Comparison of ENCODE assay signal across 9 mouse cellular contexts in genomic region chr10:36791771-36792170, GRCm38 (mm10).
DNase-seq lines count a peak whose midpoint lies in the region; ATAC-seq and TF ChIP-seq lines count a peak whose summit lies in the region.
"Had no signal": no experiment of that assay in that cellular context is flagged by ENCODE, and none has a peak within 500 bp of the region (broad histone marks: within the 10 kb centered on the region; RNA-seq: fewer than 3 reads in every experiment).

No protein-coding gene starts in this region.

- TF ChIP-seq CTCF in heart, adult 2 months (IDR thresholded peaks at IDR 0.05), result peak; percentile 56

- H3K79me2 ChIP-seq in heart, adult 2 months (replicated peaks; ENCODE audit: control insufficient read depth, insufficient read depth, low read length), result no peaks in the 10 kb centered on the region

- H3K27me3 ChIP-seq in heart, adult 2 months (ENCODE audit: control insufficient read depth, insufficient read depth, low read length), result no peaks in the 10 kb centered on the region
- no peaks in the 10 kb centered on the region for H3K27me3 ChIP-seq in hindbrain, embryonic 14.5 days (ENCODE audit: control insufficient read depth, insufficient read depth, low read length)

- no peak overlapping the region for H3K4me3 ChIP-seq in heart, adult 2 months
- no peak overlapping the region for H3K4me3 ChIP-seq in hindbrain, embryonic 14.5 days (replicated peaks; ENCODE audit: low read length)

- intact Hi-C loops in heart, adult 2 months (cut with DNase I), result no loop called here
- intact Hi-C loops in heart, postnatal 36 days (cut with DNase I), result loop anchor here (5.0 kb wide), 1 partner anchor 244 kb away; no protein-coding TSS in a partner anchor

- ATAC-seq in hindbrain, embryonic 14.5 days (ENCODE audit: low FRiP score), result 0 out of 2 replicates have a peak, but pooled peaks have one; percentile 41

- DNase-seq in heart, adult 2 months, result no peak
- DNase-seq in heart, postnatal 36 days, result no peak
- DNase-seq in right cerebral cortex, adult 18-20 months, result peak; percentile 12
- DNase-seq in right cerebral cortex, postnatal 25 days, result no peak
- peak; percentile 69 for DNase-seq in hindbrain, embryonic 14.5 days (ENCODE audit: low spot score)
- no peak for DNase-seq in ovary, adult 18-20 months (ENCODE audit: low spot score)
- no peak for DNase-seq in lung, postnatal 4 days
- no peak for DNase-seq in spleen, postnatal 36 days (ENCODE audit: low spot score in 2 of 2)

- H3K27ac ChIP-seq in heart, adult 2 months, result no peak overlapping the region
- no peak overlapping the region for H3K27ac ChIP-seq in hindbrain, embryonic 14.5 days
- H3K27ac ChIP-seq: liver, embryonic 14.5 days had no signal

- H3K36me3 ChIP-seq in heart, adult 2 months (ENCODE audit: control insufficient read depth, insufficient read depth, low read length), result no peaks in the 10 kb centered on the region
- no peaks in the 10 kb centered on the region for H3K36me3 ChIP-seq in hindbrain, embryonic 14.5 days (replicated peaks; ENCODE audit: control insufficient read depth, insufficient read depth)

- H3K9ac ChIP-seq in heart, adult 2 months (ENCODE audit: low read depth, low read length), result no peak overlapping the region
- H3K9ac ChIP-seq in hindbrain, embryonic 14.5 days, result no peak overlapping the region
- H3K9ac ChIP-seq: liver, embryonic 14.5 days had no signal

- H3K4me2 ChIP-seq in hindbrain, embryonic 14.5 days (replicated peaks), result no peak overlapping the region

- no peaks in the 10 kb centered on the region for H3K9me3 ChIP-seq in hindbrain, embryonic 14.5 days (ENCODE audit: control insufficient read depth, low read length)

- WGBS in heart, adult 2 months, result 48% methylated on average over 2 of the region's 2 CpGs
- WGBS in hindbrain, embryonic 14.5 days, result 45% methylated on average over 2 of the region's 2 CpGs

- no peak for TF ChIP-seq POLR2A in heart, adult 2 months (IDR thresholded peaks at IDR 0.05; ENCODE audit: insufficient read depth, low read depth, low read length)

- no peaks in the 10 kb centered on the region for H3K4me1 ChIP-seq in heart, adult 2 months (ENCODE audit: control insufficient read depth, insufficient read depth, low read length)
- H3K4me1 ChIP-seq in hindbrain, embryonic 14.5 days (replicated peaks; ENCODE audit: control insufficient read depth, insufficient read depth, low read length), result no peaks in the 10 kb centered on the region

- no peak for TF ChIP-seq EP300 in heart, adult 2 months (IDR thresholded peaks at IDR 0.05; ENCODE audit: insufficient read depth, low read depth, low read length)

Comparison
In these comparisons a context has a peak if more than half of its experiments do, and no peak if none do; other contexts are left out.
1. DNase-seq: peak in right cerebral cortex, adult 18-20 months (single experiment) and hindbrain, embryonic 14.5 days (single experiment); none in heart, adult 2 months (0 of 2), heart, postnatal 36 days (0 of 2), right cerebral cortex, postnatal 25 days (single experiment), ovary, adult 18-20 months (single experiment), lung, postnatal 4 days (0 of 2) and spleen, postnatal 36 days (0 of 2).